Comparison of ENCODE assay signal across 9 mouse cellular contexts in the genomic region with DNA sequence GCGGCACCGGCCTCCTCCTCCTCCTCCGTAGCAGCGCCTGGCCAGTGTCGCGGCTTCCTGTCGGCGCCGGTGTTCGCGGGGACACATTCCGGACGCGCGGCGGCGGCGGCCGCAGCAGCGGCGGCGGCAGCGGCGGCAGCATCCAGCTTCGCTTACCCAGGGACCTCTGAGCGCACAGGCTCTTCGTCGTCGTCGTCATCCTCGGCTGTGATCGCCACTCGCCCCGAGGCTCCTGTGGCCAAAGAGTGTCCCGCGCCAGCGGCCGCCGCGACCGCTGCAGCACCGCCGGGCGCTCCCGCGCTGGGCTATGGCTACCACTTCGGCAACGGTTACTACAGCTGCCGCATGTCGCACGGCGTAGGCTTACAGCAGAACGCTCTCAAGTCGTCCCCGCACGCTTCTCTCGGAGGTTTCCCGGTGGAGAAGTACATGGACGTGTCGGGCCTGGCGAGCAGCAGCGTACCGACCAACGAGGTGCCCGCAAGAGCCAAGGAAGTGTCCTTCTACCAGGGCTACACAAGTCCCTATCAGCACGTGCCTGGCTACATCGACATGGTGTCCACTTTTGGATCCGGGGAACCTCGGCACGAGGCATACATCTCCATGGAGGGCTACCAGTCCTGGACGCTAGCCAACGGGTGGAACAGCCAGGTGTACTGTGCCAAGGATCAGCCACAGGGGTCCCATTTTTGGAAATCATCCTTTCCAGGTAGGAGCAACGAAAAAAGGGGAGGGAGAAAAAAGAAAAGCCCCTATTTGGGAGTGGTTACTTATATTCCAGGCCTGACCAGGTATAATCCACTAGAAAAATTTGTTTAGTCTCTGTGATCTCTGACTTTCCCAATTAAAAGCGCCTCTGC. TPM values are rescaled to one million over a fixed set of nuclear protein-coding genes. Genes with fewer than 3 reads are reported as not detected.
DNase-seq lines count a peak whose midpoint lies in the region; ATAC-seq and TF ChIP-seq lines count a peak whose summit lies in the region.
"Had no signal": no experiment of that assay in that cellular context is flagged by ENCODE, and none has a peak within 500 bp of the region (broad histone marks: within the 10 kb centered on the region; RNA-seq: fewer than 3 reads in every experiment).

No protein-coding gene starts in this region.

- peaks cover 88% of the 10 kb centered on the region for H3K27me3 ChIP-seq in heart, embryonic 11.5 days (ENCODE audit: control insufficient read depth, insufficient read depth, low read length)
- peaks cover 92% of the 10 kb centered on the region for H3K27me3 ChIP-seq in hindbrain, embryonic 15.5 days
- peaks cover 94% of the 10 kb centered on the region for H3K27me3 ChIP-seq in midbrain, embryonic 12.5 days

- peaks cover 10% of the 10 kb centered on the region; the same call in 1 of the 2 replicates for H3K4me1 ChIP-seq in heart, embryonic 11.5 days (ENCODE audit: control insufficient read depth, insufficient read depth, low read length)
- H3K4me1 ChIP-seq in hindbrain, embryonic 15.5 days (replicated peaks), result peaks cover 13% of the 10 kb centered on the region
- H3K4me1 ChIP-seq in midbrain, embryonic 12.5 days, result peaks cover 15% of the 10 kb centered on the region

- no peak overlapping the region for H3K9ac ChIP-seq in heart, embryonic 11.5 days (ENCODE audit: low read depth, low read length)
- no peak overlapping the region for H3K9ac ChIP-seq in hindbrain, embryonic 15.5 days
- no peak overlapping the region for H3K9ac ChIP-seq in midbrain, embryonic 12.5 days (replicated peaks)

- TF ChIP-seq CTCF in brain, embryonic 14.5 days (IDR thresholded peaks at IDR 0.05; ENCODE audit: borderline replicate concordance, extremely low read depth, insufficient read depth, insufficient read length), result no peak

- H3K27ac ChIP-seq in heart, embryonic 11.5 days (ENCODE audit: low read depth, low read length), result no peak overlapping the region
- H3K27ac ChIP-seq in hindbrain, embryonic 15.5 days (replicated peaks), result no peak overlapping the region
- no peak overlapping the region for H3K27ac ChIP-seq in midbrain, embryonic 12.5 days (replicated peaks)

- no peak for TF ChIP-seq POLR2A in brain, embryonic 14.5 days (IDR thresholded peaks at IDR 0.05; ENCODE audit: borderline replicate concordance, extremely low read depth, insufficient read depth, insufficient read length, poor library complexity, severe bottlenecking)

- DNase-seq in heart, adult 18-20 months, result no peak
- peak; percentile 71 for DNase-seq in brain, embryonic 14.5 days (ENCODE audit: low read depth)
- no peak for DNase-seq in cerebellum, adult 11 months
- no peak for DNase-seq in cerebellum, postnatal 4 days (ENCODE audit: low spot score in 2 of 2)

- under 1% methylated on average over 64 of the region's 74 CpGs for WGBS in heart, embryonic 11.5 days (ENCODE audit: insufficient replicate concordance)
- under 1% methylated on average over 57 of the region's 74 CpGs for WGBS in hindbrain, embryonic 15.5 days
- WGBS in midbrain, embryonic 12.5 days, result under 1% methylated on average over 46 of the region's 74 CpGs

- no peaks in the 10 kb centered on the region for H3K9me3 ChIP-seq in heart, embryonic 11.5 days (replicated peaks; ENCODE audit: control insufficient read depth, low read length)
- no peaks in the 10 kb centered on the region for H3K9me3 ChIP-seq in hindbrain, embryonic 15.5 days
- no peaks in the 10 kb centered on the region for H3K9me3 ChIP-seq in midbrain, embryonic 12.5 days

- H3K4me3 ChIP-seq in heart, embryonic 11.5 days (ENCODE audit: low read depth, low read length), result peak overlapping the region; percentile 42
- peak overlapping the region; percentile 22 for H3K4me3 ChIP-seq in hindbrain, embryonic 15.5 days
- peak overlapping the region; percentile 39 for H3K4me3 ChIP-seq in midbrain, embryonic 12.5 days

- H3K36me3 ChIP-seq in heart, embryonic 11.5 days (ENCODE audit: control insufficient read depth, insufficient read depth, low read length), result no peaks in the 10 kb centered on the region
- no peaks in the 10 kb centered on the region for H3K36me3 ChIP-seq in hindbrain, embryonic 15.5 days
- no peaks in the 10 kb centered on the region for H3K36me3 ChIP-seq in midbrain, embryonic 12.5 days

- peak overlapping the region; percentile 63 for H3K4me2 ChIP-seq in heart, embryonic 11.5 days
- H3K4me2 ChIP-seq in hindbrain, embryonic 15.5 days, result peak overlapping the region; percentile 49
- peak overlapping the region; percentile 59 for H3K4me2 ChIP-seq in midbrain, embryonic 12.5 days (replicated peaks)

- ATAC-seq in heart, embryonic 11.5 days (replicated peaks; ENCODE audit: insufficient number of reproducible peaks, low FRiP score, low TSS enrichment), result no peak
- ATAC-seq in hindbrain, embryonic 15.5 days (ENCODE audit: low FRiP score, low read depth), result peak; percentile 30; the same call in 1 of the 2 replicates
- no peak; the same call in 1 of the 2 replicates for ATAC-seq in midbrain, embryonic 12.5 days (ENCODE audit: low FRiP score, low read depth)
- no peak for ATAC-seq in monocyte, adult 5-6 weeks (replicated peaks; ENCODE audit: insufficient number of reproducible peaks, low FRiP score, low TSS enrichment, poor library complexity, severe bottlenecking)

RNA-seq across cellular contexts. Expression of a gene that starts 0.5 kb away (rescaled TPM):
- polyA plus RNA-seq in heart, embryonic 11.5 days (2014; fragmentation: Nextera tagmentation; extraction: Ambion mirVana), result not detected in 2 replicates
- total RNA-seq in heart, adult 18-20 months (2021), result not detected
- polyA plus RNA-seq in brain, embryonic 14.5 days (2012; rRNA removed), result 0.16 and 0.25 TPM in 2 replicates
- not detected in 2 replicates for polyA plus RNA-seq in hindbrain, embryonic 15.5 days (2015; fragmentation: Nextera tagmentation; extraction: Ambion mirVana)
- 0.21 TPM in 1 of 2 replicates, not detected in the other for polyA plus RNA-seq in midbrain, embryonic 12.5 days (2016; fragmentation: Nextera tagmentation; extraction: Ambion mirVana)
- not detected in 3 replicates for total RNA-seq in monocyte, adult 5-6 weeks (2017)
- polyA plus RNA-seq: cortical plate, adult 2 months had no signal

RNA-seq across cellular contexts. Expression of a gene that starts 6.2 kb away (rescaled TPM):
- polyA plus RNA-seq in heart, embryonic 11.5 days (2014; fragmentation: Nextera tagmentation; extraction: Ambion mirVana), result not detected in 2 replicates
- total RNA-seq in heart, adult 18-20 months (2021), result not detected
- polyA plus RNA-seq in brain, embryonic 14.5 days (2012; rRNA removed), result 0.05 TPM in 1 of 2 replicates, not detected in the other
- polyA plus RNA-seq in hindbrain, embryonic 15.5 days (2015; fragmentation: Nextera tagmentation; extraction: Ambion mirVana), result not detected in 2 replicates
- polyA plus RNA-seq in midbrain, embryonic 12.5 days (2016; fragmentation: Nextera tagmentation; extraction: Ambion mirVana), result not detected in 2 replicates
- not detected in 3 replicates for total RNA-seq in monocyte, adult 5-6 weeks (2017)
- polyA plus RNA-seq: cortical plate, adult 2 months had no signal

RNA-seq across cellular contexts. Expression of a gene that starts 9.2 kb away (rescaled TPM):
- not detected in 2 replicates for polyA plus RNA-seq in heart, embryonic 11.5 days (2014; fragmentation: Nextera tagmentation; extraction: Ambion mirVana)
- total RNA-seq in heart, adult 18-20 months (2021), result not detected
- polyA plus RNA-seq in brain, embryonic 14.5 days (2012; rRNA removed), result 1.7 and 4.6 TPM in 2 replicates
- 0.76 and 0.87 TPM in 2 replicates for polyA plus RNA-seq in hindbrain, embryonic 15.5 days (2015; fragmentation: Nextera tagmentation; extraction: Ambion mirVana)
- 1.2 and 1.4 TPM in 2 replicates for polyA plus RNA-seq in midbrain, embryonic 12.5 days (2016; fragmentation: Nextera tagmentation; extraction: Ambion mirVana)
- not detected in 3 replicates for total RNA-seq in monocyte, adult 5-6 weeks (2017)
- polyA plus RNA-seq: cortical plate, adult 2 months had no signal

RNA-seq across cellular contexts. Expression of a gene that starts 10.8 kb away (rescaled TPM):
- polyA plus RNA-seq in heart, embryonic 11.5 days (2014; fragmentation: Nextera tagmentation; extraction: Ambion mirVana), result not detected in 2 replicates
- total RNA-seq in heart, adult 18-20 months (2021), result not detected
- 0.05 TPM in 1 of 2 replicates, not detected in the other for polyA plus RNA-seq in brain, embryonic 14.5 days (2012; rRNA removed)
- not detected in 2 replicates for polyA plus RNA-seq in hindbrain, embryonic 15.5 days (2015; fragmentation: Nextera tagmentation; extraction: Ambion mirVana)
- not detected in 2 replicates for polyA plus RNA-seq in midbrain, embryonic 12.5 days (2016; fragmentation: Nextera tagmentation; extraction: Ambion mirVana)
- total RNA-seq in monocyte, adult 5-6 weeks (2017), result not detected in 3 replicates
- polyA plus RNA-seq: cortical plate, adult 2 months had no signal

RNA-seq across cellular contexts. Expression of a gene that starts 23.1 kb away (rescaled TPM):
- 0.11 TPM in 1 of 2 replicates, not detected in the other for polyA plus RNA-seq in heart, embryonic 11.5 days (2014; fragmentation: Nextera tagmentation; extraction: Ambion mirVana)
- not detected for total RNA-seq in heart, adult 18-20 months (2021)
- polyA plus RNA-seq in brain, embryonic 14.5 days (2012; rRNA removed), result 0.04 and 0.14 TPM in 2 replicates
- not detected in 2 replicates for polyA plus RNA-seq in hindbrain, embryonic 15.5 days (2015; fragmentation: Nextera tagmentation; extraction: Ambion mirVana)
- not detected in 2 replicates for polyA plus RNA-seq in midbrain, embryonic 12.5 days (2016; fragmentation: Nextera tagmentation; extraction: Ambion mirVana)
- total RNA-seq in monocyte, adult 5-6 weeks (2017), result not detected in 3 replicates
- polyA plus RNA-seq: cortical plate, adult 2 months had no signal
